Mouse (Mus musculus) liver, postnatal 0 days (tissue): Measurements from ENCODE around the gene Aaas. TPM values are rescaled to one million over a fixed set of nuclear protein-coding genes. Genes with fewer than 3 reads are reported as not detected.

Experiments
- ATAC-seq: fragments of 200-750 bp; cut with Nextera tagmentation; 2 replicates; pipeline ENCODE4 v1.8.0; 2017; ENCODE audit warnings: mild to moderate bottlenecking, moderate library complexity
- DNase-seq: peaks from one replicate; pipeline ENCODE4 v3.0.0-alpha.2; 2016
- H3K27ac ChIP-seq: fragments of 300-500 bp; sonication (generic); 2 replicates; pipeline ENCODE4 v1.5.1; 2014; ENCODE audit warnings: antibody characterized with exemption, moderate library complexity, mild to moderate bottlenecking, low read depth
- H3K27me3 ChIP-seq: fragments of 300-500 bp; sonication (generic); 2 replicates; pipeline ENCODE4 v1.6.1; 2014; ENCODE audit warnings: low read length, control low read depth, mixed read lengths; ENCODE audit not compliant: insufficient read depth
- H3K36me3 ChIP-seq: fragments of 300-500 bp; sonication (generic); replicated peaks from 2 replicates; pipeline ENCODE4 v1.6.1; 2014; ENCODE audit warnings: mild to moderate bottlenecking, control low read depth, low read length, moderate library complexity, mixed read lengths; ENCODE audit not compliant: insufficient read depth
- H3K4me1 ChIP-seq: fragments of 300-500 bp; sonication (generic); 2 replicates; pipeline ENCODE4 v1.6.1; 2014; ENCODE audit warnings: antibody characterized with exemption, mild to moderate bottlenecking, control low read depth; ENCODE audit not compliant: insufficient read depth
- H3K4me2 ChIP-seq: fragments of 300-500 bp; sonication (generic); 2 replicates; pipeline ENCODE4 v1.6.1; 2014; ENCODE audit warnings: low read depth, mild to moderate bottlenecking, low read length, moderate library complexity, mixed read lengths
- H3K4me3 ChIP-seq: fragments of 300-500 bp; sonication (generic); 2 replicates; pipeline ENCODE4 v1.5.1; 2014; ENCODE audit warnings: low read depth, low read length
- H3K9ac ChIP-seq: fragments of 300-500 bp; sonication (generic); replicated peaks from 2 replicates; pipeline ENCODE4 v1.6.1; 2014; ENCODE audit warnings: mild to moderate bottlenecking, moderate library complexity
- H3K9me3 ChIP-seq: fragments of 300-500 bp; sonication (generic); 2 replicates; pipeline ENCODE4 v1.6.1; 2016; ENCODE audit warnings: mild to moderate bottlenecking, control low read depth, low read length, mixed read lengths
- CTCF ChIP-seq: sonication (generic); IDR thresholded peaks from 2 replicates; pipeline ENCODE4 v1.5.1; 2016; ENCODE audit warnings: antibody characterized with exemption, low read depth
- EP300 ChIP-seq: IDR thresholded peaks from 2 replicates; pipeline ENCODE4 v1.6.1; 2016; ENCODE audit warnings: antibody characterized with exemption, low read depth, mild to moderate bottlenecking
- WGBS: fragments of 180-500 bp; shearing (Covaris S2); extraction: QIAGEN DNeasy Blood & Tissue Kit; methylation state at CpG from one replicate; pipeline ENCODE4 v1.1.7; 2014; ENCODE audit not compliant: insufficient replicate concordance; 5-methylcytosine and 5-hydroxymethylcytosine counted together
- polyA plus RNA-seq: library from polyadenylated mRNA; unstranded; fragments of >200 nt; fragmentation: Nextera tagmentation; extraction: Ambion mirVana; gene quantifications from 2 replicates; pipeline ENCODE4 v1.2.1, GENCODE M21; 2015

Gene Aaas
- polyA plus RNA-seq, 1 experiment from 2014 or later = 18.8 TPM

DNA sequence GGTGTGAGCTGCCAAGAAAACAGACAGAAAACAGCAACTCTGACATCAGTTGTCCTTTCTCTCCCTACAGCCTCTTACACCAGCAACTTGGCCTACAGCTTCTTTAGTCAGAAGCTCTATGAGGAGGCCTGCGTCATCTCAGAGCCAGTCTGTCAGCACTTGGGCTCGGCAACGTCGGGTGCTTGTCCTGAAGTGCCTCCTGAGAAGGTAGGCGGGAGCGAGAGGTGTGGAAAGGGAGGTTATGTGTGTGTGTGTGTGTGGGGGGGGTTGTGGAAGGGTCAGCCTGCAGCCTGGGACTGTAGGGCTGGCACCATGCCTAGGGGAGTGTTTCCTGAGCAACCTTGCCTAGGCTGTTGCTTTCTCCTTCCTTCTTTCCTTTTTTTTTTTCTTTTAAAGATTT is 48.0 kb downstream of the Aaas start:
- Histone ChIP-seq H3K27me3 (no peaks in the 10 kb centered on the region), H3K27ac (no peak overlapping the region), H3K4me1 (0 out of 2 replicates have a peak, but pooled peaks cover 2% of the 10 kb centered on the region), H3K9me3 (no peaks in the 10 kb centered on the region), H3K4me3 (no peak overlapping the region), H3K9ac (no peak overlapping the region), H3K4me2 (no peak overlapping the region), H3K36me3 (peaks cover 61% of the 10 kb centered on the region)
- TF ChIP-seq EP300 = no peak
- TF ChIP-seq CTCF = no peak
- DNase-seq (no peak), ATAC-seq (no peak)
- whole genome bisulfite sequencing = 85% methylated on average over 6 of the region's 6 CpGs

DNA sequence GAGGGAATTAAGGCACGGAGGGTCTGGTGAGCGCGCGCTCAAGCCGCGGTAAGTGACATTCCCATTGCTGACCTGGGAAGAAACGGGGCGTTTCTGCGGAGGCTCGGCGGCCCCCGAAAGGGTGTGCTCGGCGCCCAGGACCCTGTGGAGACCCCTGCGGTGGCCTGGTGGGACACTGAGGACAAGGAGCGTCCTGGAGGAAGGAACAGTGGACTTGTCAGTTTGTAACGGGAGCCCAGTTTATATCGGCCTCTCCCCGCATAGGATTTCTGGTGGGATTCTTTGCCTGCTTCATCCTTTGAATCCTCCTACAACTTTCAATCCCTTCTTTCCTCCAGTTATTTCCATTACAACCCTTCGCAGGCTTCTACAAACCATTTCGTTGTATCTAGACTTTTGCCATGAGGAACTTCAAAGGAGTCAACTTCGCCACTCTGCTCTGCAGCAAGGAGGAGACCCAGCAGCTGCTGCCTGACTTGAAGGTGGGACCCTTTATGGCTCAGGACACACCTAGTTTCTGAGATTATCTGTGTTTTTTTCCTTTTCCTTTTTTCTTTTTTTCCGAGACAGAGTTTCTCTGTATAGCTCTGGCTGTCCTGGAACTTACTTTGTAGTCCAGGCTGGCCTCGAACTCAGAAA is 54.1 kb downstream of the Aaas start:
- H3K27ac ChIP-seq = 0 out of 2 replicates have a peak overlapping the region, but pooled peaks have one; percentile 29
- H3K9me3 ChIP-seq = no peaks in the 10 kb centered on the region
- peaks cover 26% of the 10 kb centered on the region for H3K36me3 ChIP-seq
- 5% methylated on average over 24 of the region's 24 CpGs for WGBS
- no peak for ATAC-seq
- DNase-seq = no peak
- peaks cover 10% of the 10 kb centered on the region for H3K4me1 ChIP-seq
- H3K9ac ChIP-seq = peak overlapping the region; percentile 79
- no peak for TF ChIP-seq EP300
- TF ChIP-seq CTCF = no peak
- peak overlapping the region; percentile 99 for H3K4me2 ChIP-seq
- H3K4me3 ChIP-seq = peak overlapping the region; percentile 91
- no peaks in the 10 kb centered on the region for H3K27me3 ChIP-seq

DNA sequence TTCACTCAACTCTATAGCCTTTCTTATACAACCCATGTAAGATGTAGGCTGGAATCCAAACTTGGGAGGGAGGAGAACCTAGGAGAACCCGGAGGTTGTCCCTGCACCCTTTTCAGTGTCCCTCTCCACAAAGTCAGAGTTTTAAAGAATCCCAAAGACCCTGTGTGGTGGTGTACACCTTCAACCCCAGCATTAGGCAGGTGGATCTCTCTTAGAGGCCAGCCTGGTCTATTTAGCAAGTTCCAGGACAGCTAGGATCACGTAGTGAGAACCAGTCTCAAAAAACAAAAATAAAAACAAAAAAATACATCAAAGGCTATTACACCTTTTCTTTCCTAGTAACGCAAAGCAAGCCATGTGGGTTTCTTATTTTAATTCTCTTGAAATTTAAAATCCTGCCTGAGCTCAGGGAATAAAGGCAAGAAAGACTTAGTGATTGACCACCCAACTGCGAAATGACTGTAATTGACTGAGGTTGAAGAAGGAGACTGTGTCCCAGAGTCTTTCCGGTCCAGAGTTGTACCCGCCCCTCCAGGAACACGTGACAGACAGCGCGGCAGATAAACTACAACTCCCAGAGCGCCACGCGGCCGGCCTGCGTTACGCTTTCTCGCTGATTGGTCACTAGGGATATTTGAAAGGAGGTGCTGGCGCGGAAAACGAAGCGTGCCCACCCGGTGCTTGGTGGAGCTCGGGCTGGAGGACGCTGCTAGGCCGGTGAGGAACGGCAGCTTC is 54.8 kb downstream of the Aaas start, which contains the start of gene Espl1:
Gene Espl1 (plus strand): TSS at position 634 of the 735 bp plus-strand sequence.
- TF ChIP-seq CTCF (no peak), EP300 (no peak)
- Histone ChIP-seq H3K36me3 (peaks cover 20% of the 10 kb centered on the region), H3K9me3 (no peaks in the 10 kb centered on the region), H3K4me3 (peak within 1 kb of the TSS; percentile 91), H3K27ac (peak within 1 kb of the TSS; percentile 37), H3K27me3 (no peaks in the 10 kb centered on the region), H3K4me1 (peaks cover 10% of the 10 kb centered on the region), H3K9ac (peak within 1 kb of the TSS; percentile 79), H3K4me2 (peak within 1 kb of the TSS; percentile 99)
- DNase-seq (peak; percentile 97), ATAC-seq (peak; percentile 99)
- WGBS = 6% methylated on average over 25 of the region's 25 CpGs

Other genes with a start within 250 kb of the Aaas start
- 9.2 and 10.0 TPM in 2 replicates for gene Spryd3, start 214.5 kb downstream of the Aaas start, polyA plus RNA-seq
- 4.8 and 5.9 TPM in 2 replicates for gene Igfbp6, start 206.4 kb downstream of the Aaas start, polyA plus RNA-seq
- 10.9 and 13.6 TPM in 2 replicates for gene Soat2, start 200.2 kb downstream of the Aaas start, polyA plus RNA-seq
- gene Zfp740, start 147.5 kb downstream of the Aaas start, polyA plus RNA-seq = 10.7 and 11.6 TPM in 2 replicates
- gene Csad, start 146.0 kb downstream of the Aaas start, polyA plus RNA-seq = 224 and 243 TPM in 2 replicates
- gene Itgb7, start 118.8 kb downstream of the Aaas start, polyA plus RNA-seq = 5.8 and 8.6 TPM in 2 replicates
- gene Rarg, start 93.3 kb downstream of the Aaas start, polyA plus RNA-seq = 2.4 and 2.6 TPM in 2 replicates
- gene Gm9918, start 80.2 kb downstream of the Aaas start, polyA plus RNA-seq = not detected in 2 replicates
- 25.4 and 27.4 TPM in 2 replicates for gene Mfsd5, start 71.3 kb downstream of the Aaas start, polyA plus RNA-seq
- 7.3 and 7.8 TPM in 2 replicates for gene Espl1, start 54.5 kb downstream of the Aaas start, polyA plus RNA-seq
- 172 and 179 TPM in 2 replicates for gene Pfdn5, start 24.7 kb downstream of the Aaas start, polyA plus RNA-seq
- 28.1 and 30.8 TPM in 2 replicates for gene Myg1, start 19.1 kb downstream of the Aaas start, polyA plus RNA-seq
- gene Sp7, start 16.4 kb upstream of the Aaas start, polyA plus RNA-seq = not detected in 2 replicates
- 2.8 and 2.9 TPM in 2 replicates for gene Sp1, start 55.4 kb upstream of the Aaas start, polyA plus RNA-seq
- gene Amhr2, start 94.6 kb upstream of the Aaas start, polyA plus RNA-seq = 0.36 and 0.60 TPM in 2 replicates
- gene Prr13, start 108.3 kb upstream of the Aaas start, polyA plus RNA-seq = 76.0 and 77.2 TPM in 2 replicates
- gene Pcbp2, start 119.8 kb upstream of the Aaas start, polyA plus RNA-seq = 68.4 and 70.9 TPM in 2 replicates
- gene Gm10337, start 153.0 kb upstream of the Aaas start, polyA plus RNA-seq = not detected in 2 replicates
- gene Map3k12, start 166.3 kb upstream of the Aaas start, polyA plus RNA-seq = 0.53 and 0.85 TPM in 2 replicates
- gene Tarbp2, start 167.4 kb upstream of the Aaas start, polyA plus RNA-seq = 26.8 and 27.8 TPM in 2 replicates
- 0.42 and 0.60 TPM in 2 replicates for gene Npff, start 174.2 kb upstream of the Aaas start, polyA plus RNA-seq